Mouse (Mus musculus) kidney, adult 2 months (tissue): ENCODE results near the gene 2410131K14Rik. TPM values are rescaled to one million over a fixed set of nuclear protein-coding genes. Genes with fewer than 3 reads are reported as not detected.
A peak's percentile ranks its signal among the peaks of the same experiment; 100 is the strongest.

Experiments
- DNase-seq: peaks from one replicate; pipeline ENCODE4 v3.0.0; 2021
- H3K27ac ChIP-seq: fragments of 200-500 bp; 2 replicates; pipeline ENCODE4 v1.5.1; 2012; ENCODE audit warnings: low read depth, low read length, control low read depth, inconsistent platforms; ENCODE audit not compliant: insufficient read depth
- H3K27me3 ChIP-seq: fragments of 200-500 bp; replicated peaks from 2 replicates; pipeline ENCODE4 v1.6.1; 2012; ENCODE audit warnings: mild to moderate bottlenecking, moderate library complexity, low read length, inconsistent platforms; ENCODE audit not compliant: control insufficient read depth, insufficient read depth
- H3K36me3 ChIP-seq: fragments of 200-500 bp; 2 replicates; pipeline ENCODE4 v1.6.1; 2012; ENCODE audit warnings: mild to moderate bottlenecking, moderate library complexity, low read length, inconsistent platforms; ENCODE audit not compliant: control insufficient read depth, insufficient read depth
- H3K4me1 ChIP-seq: fragments of 200-500 bp; 2 replicates; pipeline ENCODE4 v1.6.1; 2011; ENCODE audit warnings: low read length; ENCODE audit not compliant: control insufficient read depth, insufficient read depth
- H3K4me3 ChIP-seq: fragments of 200-500 bp; 2 replicates; pipeline ENCODE4 v1.5.1; 2011; ENCODE audit warnings: mild to moderate bottlenecking, low read depth, low read length, control low read depth; ENCODE audit not compliant: insufficient read depth
- CTCF ChIP-seq: fragments of 200-500 bp; conservative IDR thresholded peaks from 2 replicates; pipeline ENCODE4 v1.5.1; 2011; ENCODE audit warnings: low read depth, mild to moderate bottlenecking, control low read depth, low read length, moderate library complexity, mixed read lengths; ENCODE audit not compliant: insufficient read depth, insufficient read length
- POLR2A ChIP-seq: fragments of 200-500 bp; IDR thresholded peaks from one replicate; pipeline ENCODE4 v1.6.1; 2011; ENCODE audit warnings: low read depth, low read length, control low read depth
- WGBS: fragments of 180-500 bp; shearing (Covaris S2); methylation state at CpG from one replicate; pipeline ENCODE4 v1.1.7; 2018; 5-methylcytosine and 5-hydroxymethylcytosine counted together
- polyA plus RNA-seq: library from polyadenylated mRNA; depleted of rRNA; stranded (reverse); fragments of >200 nt; gene quantifications from 2 replicates; pipeline ENCODE4 v1.2.3, GENCODE M21; 2012

The 2410131K14Rik gene
- polyA plus RNA-seq, 1 experiment = 10.0 TPM

DNA sequence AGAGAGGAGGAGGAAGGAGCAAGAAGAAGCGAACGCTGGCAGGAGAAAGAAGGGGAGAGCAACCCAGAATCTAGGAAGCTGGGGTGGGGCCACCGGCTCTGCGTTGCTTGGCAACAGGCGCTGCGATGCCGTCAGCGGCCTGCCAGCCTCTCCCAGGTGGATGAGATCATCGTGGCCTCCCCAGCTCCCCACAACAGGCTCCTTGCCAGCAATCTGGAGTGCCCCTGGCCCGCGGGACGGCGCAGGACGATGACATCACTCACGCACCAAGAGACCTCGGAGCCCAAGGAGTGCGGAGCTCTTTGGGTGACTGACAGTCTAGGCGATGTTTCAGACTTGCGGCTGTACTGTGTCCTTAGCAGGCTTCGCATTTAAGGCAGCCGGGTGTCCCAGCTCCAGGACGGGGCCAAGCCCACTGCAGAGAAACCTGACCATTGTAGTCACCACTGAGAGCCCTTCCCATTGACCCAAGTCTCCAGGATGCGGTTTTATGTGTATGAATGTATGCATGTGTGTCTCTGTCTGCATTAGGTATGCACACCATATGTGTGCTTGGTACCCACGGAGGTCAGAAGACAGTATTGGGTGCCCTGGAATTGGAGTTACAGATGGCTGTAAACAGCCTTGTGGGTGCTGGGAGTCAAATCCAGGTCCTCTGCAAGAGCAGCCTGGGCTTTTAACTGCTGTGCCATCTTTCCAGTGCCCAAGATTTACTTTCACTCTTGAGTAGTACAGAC, 30.4 kb upstream of the 2410131K14Rik start:
- Histone ChIP-seq H3K36me3 (no peaks in the 10 kb centered on the region), H3K4me3 (no peak overlapping the region), H3K27me3 (no peaks in the 10 kb centered on the region), H3K27ac (no peak overlapping the region), H3K4me1 (no peaks in the 10 kb centered on the region)
- peak; percentile 41 for DNase-seq
- WGBS = 8% methylated on average over 24 of the region's 24 CpGs
- TF ChIP-seq POLR2A (no peak), CTCF (no peak)

DNA sequence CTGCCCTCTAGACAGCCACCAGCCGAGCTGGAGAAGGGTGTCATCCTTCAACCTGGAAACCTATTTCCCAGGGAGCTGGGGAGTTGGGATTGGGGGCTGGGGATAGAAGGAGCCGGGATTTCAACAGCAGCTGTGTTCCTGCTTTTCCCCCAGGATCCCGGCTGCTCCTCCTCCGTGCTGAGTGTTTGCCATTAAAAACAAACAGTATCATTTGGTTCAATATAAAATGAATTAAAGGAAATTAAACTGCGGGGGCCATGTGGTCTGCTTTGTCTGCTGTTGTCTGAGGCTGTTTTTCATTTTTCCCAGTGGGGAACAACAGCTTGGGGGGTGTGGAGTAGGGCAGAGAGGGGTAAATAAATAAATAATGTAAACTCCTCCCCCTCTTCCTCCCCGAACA, 27.6 kb upstream of the 2410131K14Rik start:
- Histone ChIP-seq H3K27ac (no peak overlapping the region), H3K4me3 (no peak overlapping the region), H3K36me3 (no peaks in the 10 kb centered on the region), H3K4me1 (no peaks in the 10 kb centered on the region), H3K27me3 (no peaks in the 10 kb centered on the region)
- WGBS = 68% methylated on average over 6 of the region's 6 CpGs
- no peak for DNase-seq
- TF ChIP-seq CTCF (no peak), POLR2A (no peak)

DNA sequence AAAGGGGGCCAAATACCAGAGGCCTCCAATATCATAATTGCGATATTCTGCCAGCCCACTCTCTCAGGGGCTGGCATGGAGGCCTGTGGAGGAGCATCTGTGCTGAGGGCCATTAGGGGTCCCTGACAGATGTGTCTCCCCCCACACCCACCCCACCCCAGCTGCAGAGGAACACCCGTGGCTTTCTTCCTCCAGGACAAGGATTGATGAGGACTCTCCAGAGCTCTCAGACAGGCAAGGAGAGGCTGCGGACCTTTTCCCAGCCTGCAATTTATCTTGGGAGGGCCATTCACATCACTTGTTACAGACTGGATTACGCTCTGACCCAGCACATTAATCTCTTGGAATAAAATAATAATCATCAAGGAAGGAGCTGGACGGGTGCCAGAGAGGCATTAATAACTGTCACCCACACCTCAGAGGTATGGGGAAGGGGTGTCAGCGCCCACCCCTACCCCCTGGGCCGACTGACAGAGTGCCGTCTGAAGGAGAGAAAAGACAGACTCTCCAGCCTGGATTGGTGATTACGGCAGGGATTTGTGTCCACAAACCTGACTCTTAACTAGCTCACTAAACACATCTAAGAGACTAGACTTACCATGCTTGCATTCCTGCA, 21.8 kb upstream of the 2410131K14Rik start:
- no peaks in the 10 kb centered on the region for H3K4me1 ChIP-seq
- TF ChIP-seq CTCF (no peak), POLR2A (no peak)
- H3K36me3 ChIP-seq = no peaks in the 10 kb centered on the region
- no peak for DNase-seq
- H3K4me3 ChIP-seq = no peak overlapping the region
- H3K27me3 ChIP-seq = no peaks in the 10 kb centered on the region
- H3K27ac ChIP-seq = no peak overlapping the region
- WGBS = 61% methylated on average over 9 of the region's 9 CpGs

DNA sequence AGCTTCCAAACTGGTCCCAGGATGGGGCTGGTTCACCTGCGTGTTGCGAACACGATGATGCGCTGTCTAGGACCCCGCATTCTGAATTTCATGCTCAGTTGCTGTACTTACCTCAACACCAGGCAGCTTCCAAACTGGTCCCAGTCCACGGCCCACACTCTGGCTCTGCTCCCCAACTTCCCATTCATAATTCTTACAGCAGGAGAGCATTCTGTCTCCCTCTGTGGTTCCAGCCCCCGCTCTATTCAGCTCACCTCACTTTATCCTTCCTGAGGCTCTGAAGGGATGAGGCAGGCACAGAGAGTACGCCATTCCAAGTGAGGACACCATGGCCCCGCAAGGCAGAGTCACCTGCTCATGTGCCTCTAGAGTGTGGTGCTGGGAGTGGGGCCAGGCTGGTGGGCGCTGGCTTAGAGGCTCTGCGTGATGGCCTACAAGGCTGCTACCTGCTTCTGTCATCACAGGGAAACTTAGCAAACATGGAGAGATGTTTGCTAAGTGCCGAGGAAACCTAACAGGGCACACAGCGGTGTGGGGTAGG, 14.9 kb upstream of the 2410131K14Rik start:
- Histone ChIP-seq H3K4me3 (no peak overlapping the region), H3K36me3 (no peaks in the 10 kb centered on the region), H3K4me1 (no peaks in the 10 kb centered on the region), H3K27me3 (no peaks in the 10 kb centered on the region), H3K27ac (no peak overlapping the region)
- 95% methylated on average over 13 of the region's 13 CpGs for WGBS
- no peak for DNase-seq
- TF ChIP-seq CTCF (no peak), POLR2A (no peak)

DNA sequence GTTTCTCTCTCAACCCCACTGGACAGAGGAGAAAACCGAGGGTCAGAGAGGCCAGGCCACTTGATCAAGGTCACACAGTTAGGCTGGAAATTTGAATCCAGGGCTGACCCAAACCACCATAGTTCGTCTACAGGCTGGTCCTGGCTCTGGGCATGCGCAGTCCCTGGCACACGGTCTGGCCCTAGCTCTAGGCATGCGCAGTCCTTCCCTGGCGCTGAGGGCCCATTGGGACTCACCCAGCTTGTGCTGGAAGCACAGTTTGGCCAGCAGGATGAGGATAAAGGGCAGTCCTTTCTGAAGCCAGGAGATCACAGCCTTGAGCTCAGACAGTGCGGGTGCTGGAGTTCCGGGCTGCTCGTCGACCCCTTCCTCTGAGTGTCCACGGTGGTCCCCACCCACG, 8.1 kb upstream of the 2410131K14Rik start:
- Histone ChIP-seq H3K4me3 (no peak overlapping the region), H3K27me3 (no peaks in the 10 kb centered on the region), H3K36me3 (no peaks in the 10 kb centered on the region), H3K27ac (no peak overlapping the region), H3K4me1 (no peaks in the 10 kb centered on the region)
- TF ChIP-seq POLR2A = no peak
- TF ChIP-seq CTCF = no peak
- 86% methylated on average over 12 of the region's 12 CpGs for WGBS
- DNase-seq = no peak

DNA sequence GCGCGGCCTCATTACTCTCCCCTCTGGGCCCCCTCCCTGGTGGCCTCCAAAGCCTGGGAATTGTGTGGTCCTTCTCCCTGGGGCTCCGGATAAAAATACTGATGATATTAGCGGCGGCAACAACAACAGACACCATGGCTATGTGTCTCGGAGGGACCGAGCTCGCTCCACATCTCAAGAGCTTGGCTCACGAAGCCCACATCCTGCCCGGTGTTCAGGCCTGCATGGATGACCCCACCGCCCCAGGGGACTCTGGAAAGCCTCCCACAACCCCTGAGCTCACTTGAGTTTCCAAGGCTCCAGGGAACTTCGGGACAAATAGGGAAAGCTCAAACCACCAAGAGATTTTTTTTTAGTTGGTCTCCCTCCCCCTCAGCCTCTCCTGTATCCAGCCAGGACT, 5.4 kb upstream of the 2410131K14Rik start:
- no peak for DNase-seq
- Histone ChIP-seq H3K27ac (no peak overlapping the region), H3K27me3 (no peaks in the 10 kb centered on the region), H3K4me3 (no peak overlapping the region), H3K36me3 (no peaks in the 10 kb centered on the region), H3K4me1 (no peaks in the 10 kb centered on the region)
- no peak for TF ChIP-seq CTCF
- no peak for TF ChIP-seq POLR2A
- 81% methylated on average over 12 of the region's 12 CpGs for WGBS

DNA sequence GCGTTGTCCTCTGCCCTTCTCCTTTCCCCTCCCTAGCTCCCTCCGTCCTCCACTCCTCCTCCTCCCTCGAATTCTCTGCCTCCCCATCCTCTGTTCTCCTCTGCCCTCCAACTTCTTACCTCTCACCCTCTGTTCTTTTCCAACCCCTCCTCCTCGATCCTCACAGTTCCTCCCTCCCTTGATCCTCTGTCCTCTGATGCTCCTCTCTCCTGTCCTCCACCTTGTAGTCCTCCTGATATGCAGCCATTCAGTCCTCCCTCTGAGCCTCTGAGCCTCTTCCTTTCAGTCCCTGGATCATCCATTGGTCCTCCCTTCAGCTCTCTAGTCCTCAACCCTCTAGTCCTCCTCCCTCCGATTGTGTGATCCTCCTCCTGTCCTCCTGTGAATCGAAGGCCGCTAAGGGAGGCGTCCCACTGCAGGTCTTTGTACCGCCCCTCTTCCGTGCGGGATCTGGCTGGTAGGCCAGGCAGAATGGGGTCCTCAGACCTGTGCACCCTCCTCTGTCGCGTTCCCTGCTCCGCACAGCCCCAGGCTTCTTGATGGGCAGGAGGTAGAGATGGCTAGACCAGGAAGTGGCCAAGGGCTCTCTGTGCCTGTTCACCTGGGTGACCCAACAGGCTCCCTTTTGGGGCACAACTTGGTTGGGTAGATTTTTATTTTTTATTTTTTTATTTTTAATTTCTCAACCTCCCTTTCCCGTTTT, 730 bp downstream of the 2410131K14Rik start:
- peaks cover 5% of the 10 kb centered on the region; the same call in 1 of the 2 replicates for H3K4me1 ChIP-seq
- no peaks in the 10 kb centered on the region for H3K36me3 ChIP-seq
- H3K27me3 ChIP-seq = no peaks in the 10 kb centered on the region
- H3K27ac ChIP-seq = peak overlapping the region; percentile 54
- H3K4me3 ChIP-seq = peak overlapping the region; percentile 76
- DNase-seq = peak; percentile 14
- 4% methylated on average over 15 of the region's 15 CpGs for WGBS
- no peak for TF ChIP-seq POLR2A
- TF ChIP-seq CTCF = no peak
